Mouse (Mus musculus) G1E (cell line): ENCODE data around the gene AL732309.1.

ENCODE experiments used
- CTCF ChIP-seq: IDR thresholded peaks from 2 replicates; pipeline ENCODE4 v1.5.1; 2012; ENCODE audit warnings: low read depth, low read length, inconsistent platforms, mixed read lengths
- GATA1 ChIP-seq: IDR thresholded peaks from 2 replicates; pipeline ENCODE4 v1.6.1; 2012; ENCODE audit warnings: borderline replicate concordance, low read length, inconsistent platforms, mixed read lengths
- POLR2AphosphoS5 ChIP-seq: IDR thresholded peaks from 2 replicates; pipeline ENCODE4 v1.6.1; 2012; ENCODE audit warnings: low read depth, low read length, inconsistent platforms; ENCODE audit not compliant: insufficient replicate concordance
- TAL1 ChIP-seq: conservative IDR thresholded peaks from 2 replicates; pipeline ENCODE4 v1.6.1; 2012; ENCODE audit warnings: low read depth, low read length, inconsistent platforms, mixed read lengths

DNA sequence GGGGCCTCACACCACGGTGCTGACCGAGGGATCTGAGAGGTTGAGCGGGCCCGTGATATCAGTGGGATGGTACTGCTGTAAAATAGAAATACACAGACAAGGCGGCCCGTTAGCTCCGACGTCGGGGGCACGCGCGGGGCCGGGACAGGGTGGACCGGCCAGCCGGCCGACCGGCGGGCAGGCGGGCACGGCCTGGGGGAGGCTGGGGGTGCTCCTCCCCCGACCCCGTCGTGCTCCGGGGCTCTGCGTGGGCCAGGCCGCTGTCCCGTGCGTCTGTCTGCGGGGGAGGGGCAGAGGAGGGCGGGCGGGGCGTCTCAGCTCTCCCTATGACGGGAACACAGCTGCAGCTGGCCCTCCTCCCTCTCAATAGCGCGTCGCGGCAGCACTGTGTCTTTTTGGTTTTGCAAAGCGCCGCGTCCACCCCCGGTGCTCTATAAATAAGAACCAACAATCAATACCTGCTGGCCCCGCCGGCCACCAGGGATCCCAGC lies 45.4 kb upstream of the AL732309.1 start:
- no peak for TF ChIP-seq GATA1
- no peak for TF ChIP-seq CTCF
- no peak for TF ChIP-seq POLR2AphosphoS5
- no peak for TF ChIP-seq TAL1
